Mouse (Mus musculus): ENCODE measurements around the gene Macrod1. TPM values are rescaled to one million over a fixed set of nuclear protein-coding genes. Genes with fewer than 3 reads are reported as not detected.

The Macrod1 gene
- polyA plus RNA-seq, 1 experiment from 2014 or later: 3.4 TPM

GRCm38 (mm10) chr19:7102039-7102438 lies 45.4 kb downstream of the Macrod1 start:
- Histone ChIP-seq H3K4me3 (no peak overlapping the region), H3K36me3 (no peaks in the 10 kb centered on the region), H3K4me1 (replicated peaks) (peaks cover 83% of the 10 kb centered on the region), H3K27me3 (ENCODE audit: insufficient read depth, poor library complexity, severe bottlenecking) (peaks cover 59% of the 10 kb centered on the region), H3K27ac (no peak overlapping the region), H3K9me3 (no peaks in the 10 kb centered on the region)
- no peak for DNase-seq (ENCODE audit: low spot score)
- 89% methylated on average over 10 of the region's 10 CpGs for WGBS

DNA sequence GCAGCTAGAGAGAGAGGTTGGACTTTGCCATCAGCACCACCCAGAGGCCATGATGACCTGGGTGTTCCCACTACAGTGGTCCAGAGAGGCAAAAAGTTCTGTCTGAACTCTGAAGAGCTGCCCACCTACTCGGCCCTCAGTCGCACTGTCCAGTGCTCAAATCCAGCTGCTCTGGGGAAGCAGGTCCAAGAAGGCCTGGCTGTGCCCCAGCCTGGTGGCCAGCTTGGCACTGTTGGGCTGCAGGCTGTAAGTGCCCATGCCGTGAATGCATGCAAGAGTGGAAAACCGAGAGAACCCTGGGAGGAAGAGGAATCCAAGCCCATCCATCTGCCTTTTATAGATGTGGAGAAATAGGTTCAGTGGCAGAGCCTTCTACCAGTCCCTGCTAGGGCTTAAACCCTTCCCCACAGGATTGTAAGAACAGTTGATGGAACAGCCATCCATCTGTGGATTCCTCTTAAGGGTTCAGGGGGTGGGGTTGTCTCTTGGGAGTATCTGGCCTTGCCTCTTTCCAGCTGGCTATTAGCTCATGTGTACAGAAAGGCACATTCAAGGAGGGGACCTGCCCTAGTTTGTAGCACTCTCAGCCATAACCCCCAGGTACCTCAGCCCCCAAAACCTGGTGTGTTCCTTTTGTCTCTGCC lies 46.9 kb downstream of the Macrod1 start:
- Histone ChIP-seq H3K9me3 (no peaks in the 10 kb centered on the region), H3K27me3 (ENCODE audit: insufficient read depth, poor library complexity, severe bottlenecking) (peaks cover 59% of the 10 kb centered on the region), H3K4me1 (replicated peaks) (peaks cover 84% of the 10 kb centered on the region), H3K4me3 (peak overlapping the region; percentile 32), H3K36me3 (no peaks in the 10 kb centered on the region), H3K27ac (peak overlapping the region; percentile 84)
- WGBS: 80% methylated on average over 4 of the region's 4 CpGs
- DNase-seq (ENCODE audit: low spot score): no peak

DNA sequence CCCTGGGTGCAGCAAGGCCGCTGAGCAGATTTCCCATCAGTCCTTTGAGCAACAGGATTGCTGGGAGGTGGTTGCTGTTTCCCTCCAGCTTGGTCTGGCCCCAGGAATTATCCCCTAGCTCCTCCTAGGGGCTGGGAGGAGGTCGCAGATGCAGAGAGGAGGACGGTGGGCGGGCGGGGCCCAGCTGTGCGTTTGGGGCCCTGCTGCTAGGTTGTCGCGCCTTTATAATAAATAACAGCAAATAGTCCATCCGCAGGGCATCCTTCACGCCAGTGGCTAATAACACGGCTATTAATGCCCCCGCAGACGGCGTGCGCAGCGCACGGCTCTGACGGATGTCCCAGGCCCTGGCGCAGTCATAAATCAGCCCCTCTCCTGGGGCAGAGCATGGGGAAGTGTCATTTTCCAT lies 47.4 kb downstream of the Macrod1 start:
- 12% methylated on average over 19 of the region's 19 CpGs for WGBS
- Histone ChIP-seq H3K27me3 (ENCODE audit: insufficient read depth, poor library complexity, severe bottlenecking) (peaks cover 60% of the 10 kb centered on the region), H3K4me3 (peak overlapping the region; percentile 32), H3K27ac (peak overlapping the region; percentile 84), H3K4me1 (replicated peaks) (peaks cover 85% of the 10 kb centered on the region), H3K9me3 (no peaks in the 10 kb centered on the region), H3K36me3 (no peaks in the 10 kb centered on the region)
- DNase-seq (ENCODE audit: low spot score): peak; percentile 68

- Histone ChIP-seq H3K9me3 (no peaks in the 10 kb centered on the region), H3K27me3 (ENCODE audit: insufficient read depth, poor library complexity, severe bottlenecking) (peaks cover 63% of the 10 kb centered on the region), H3K4me3 (peak within 1 kb of the TSS; percentile 32; the same call in 1 of the 2 replicates), H3K27ac (peak within 1 kb of the TSS; percentile 84), H3K36me3 (no peaks in the 10 kb centered on the region), H3K4me1 (replicated peaks) (peaks cover 88% of the 10 kb centered on the region)
- no peak for DNase-seq (ENCODE audit: low spot score)
- 22% methylated on average over 9 of the region's 9 CpGs for WGBS
Measured at GRCm38 (mm10) chr19:7105544-7105943, 48.9 kb downstream of the Macrod1 start, which contains the start of gene Flrt1. Flrt1 (minus strand) TSS chr19:7105729.

- no peaks in the 10 kb centered on the region for H3K36me3 ChIP-seq
- no peak overlapping the region for H3K4me3 ChIP-seq
- no peaks in the 10 kb centered on the region for H3K9me3 ChIP-seq
- H3K4me1 ChIP-seq (replicated peaks): peaks cover 93% of the 10 kb centered on the region
- no peak overlapping the region for H3K27ac ChIP-seq
- 90% methylated on average over 2 of the region's 2 CpGs for WGBS
- DNase-seq (ENCODE audit: low spot score): no peak
- peaks cover 68% of the 10 kb centered on the region for H3K27me3 ChIP-seq (ENCODE audit: insufficient read depth, poor library complexity, severe bottlenecking)
Measured at GRCm38 (mm10) chr19:7106566-7106965, 50.0 kb downstream of the Macrod1 start.

GRCm38 (mm10) chr19:7107174-7107573 lies 50.6 kb downstream of the Macrod1 start:
- H3K4me1 ChIP-seq (replicated peaks): peaks cover 93% of the 10 kb centered on the region
- H3K36me3 ChIP-seq: no peaks in the 10 kb centered on the region
- no peaks in the 10 kb centered on the region for H3K9me3 ChIP-seq
- H3K27me3 ChIP-seq (ENCODE audit: insufficient read depth, poor library complexity, severe bottlenecking): peaks cover 74% of the 10 kb centered on the region
- WGBS: 88% methylated on average over 4 of the region's 4 CpGs
- H3K4me3 ChIP-seq: no peak overlapping the region
- no peak overlapping the region for H3K27ac ChIP-seq
- DNase-seq (ENCODE audit: low spot score): no peak

GRCm38 (mm10) chr19:7108114-7108905 lies 51.7 kb downstream of the Macrod1 start:
- DNase-seq (ENCODE audit: low spot score): peak; percentile 45
- Histone ChIP-seq H3K36me3 (no peaks in the 10 kb centered on the region), H3K4me3 (no peak overlapping the region), H3K27ac (no peak overlapping the region), H3K9me3 (no peaks in the 10 kb centered on the region), H3K27me3 (ENCODE audit: insufficient read depth, poor library complexity, severe bottlenecking) (peaks cover 82% of the 10 kb centered on the region), H3K4me1 (replicated peaks) (peaks cover 93% of the 10 kb centered on the region)
- WGBS: 57% methylated on average over 6 of the region's 6 CpGs

GRCm38 (mm10) chr19:7110097-7110496 lies 53.5 kb downstream of the Macrod1 start:
- Histone ChIP-seq H3K27ac (peak overlapping the region; percentile 80), H3K9me3 (no peaks in the 10 kb centered on the region), H3K4me1 (replicated peaks) (peaks cover 92% of the 10 kb centered on the region), H3K27me3 (ENCODE audit: insufficient read depth, poor library complexity, severe bottlenecking) (peaks cover 83% of the 10 kb centered on the region), H3K36me3 (no peaks in the 10 kb centered on the region), H3K4me3 (no peak overlapping the region)
- peak; percentile 49 for DNase-seq (ENCODE audit: low spot score)
- WGBS: 4% methylated on average over 5 of the region's 5 CpGs

DNA sequence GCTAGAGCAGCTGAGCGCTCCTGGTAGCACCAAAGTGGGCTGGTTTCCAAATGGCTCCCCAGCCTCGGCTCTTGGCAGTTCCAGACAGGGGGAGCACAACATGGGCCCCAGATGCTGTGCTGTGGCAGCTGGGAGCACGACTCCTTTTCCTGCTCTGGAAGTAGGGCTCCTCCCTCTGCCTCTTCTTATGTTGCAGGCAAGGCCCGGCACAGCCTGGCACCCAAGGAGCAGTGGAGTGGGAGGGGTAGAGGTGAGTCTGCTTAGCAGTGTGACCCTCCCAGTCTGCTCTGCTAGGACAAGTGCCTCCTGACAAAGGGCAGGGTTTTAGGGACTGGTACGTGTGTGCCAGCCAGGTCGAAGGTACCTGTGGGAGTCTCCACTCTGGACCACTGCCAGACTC lies 54.3 kb downstream of the Macrod1 start:
- H3K9me3 ChIP-seq: no peaks in the 10 kb centered on the region
- no peaks in the 10 kb centered on the region for H3K36me3 ChIP-seq
- H3K4me1 ChIP-seq (replicated peaks): peaks cover 91% of the 10 kb centered on the region
- DNase-seq (ENCODE audit: low spot score): no peak
- H3K27ac ChIP-seq: peak overlapping the region; percentile 80
- peaks cover 81% of the 10 kb centered on the region for H3K27me3 ChIP-seq (ENCODE audit: insufficient read depth, poor library complexity, severe bottlenecking)
- 52% methylated on average over 6 of the region's 6 CpGs for WGBS
- H3K4me3 ChIP-seq: no peak overlapping the region

- 82% methylated on average over 6 of the region's 6 CpGs for WGBS
- Histone ChIP-seq H3K27me3 (ENCODE audit: insufficient read depth, poor library complexity, severe bottlenecking) (peaks cover 79% of the 10 kb centered on the region), H3K4me3 (no peak overlapping the region), H3K36me3 (no peaks in the 10 kb centered on the region), H3K9me3 (no peaks in the 10 kb centered on the region), H3K4me1 (replicated peaks) (peaks cover 91% of the 10 kb centered on the region), H3K27ac (peak overlapping the region; percentile 80; the same call in 1 of the 2 replicates)
- DNase-seq (ENCODE audit: low spot score): no peak
Measured at GRCm38 (mm10) chr19:7111309-7111708, 54.7 kb downstream of the Macrod1 start.

GRCm38 (mm10) chr19:7111710-7112109 lies 55.1 kb downstream of the Macrod1 start:
- 81% methylated on average over 4 of the region's 4 CpGs for WGBS
- Histone ChIP-seq H3K4me3 (no peak overlapping the region), H3K36me3 (no peaks in the 10 kb centered on the region), H3K9me3 (no peaks in the 10 kb centered on the region), H3K27ac (peak overlapping the region; percentile 31; the same call in 1 of the 2 replicates), H3K27me3 (ENCODE audit: insufficient read depth, poor library complexity, severe bottlenecking) (peaks cover 79% of the 10 kb centered on the region), H3K4me1 (replicated peaks) (peaks cover 92% of the 10 kb centered on the region)
- no peak for DNase-seq (ENCODE audit: low spot score)

GRCm38 (mm10) chr19:7112628-7113027 lies 56.0 kb downstream of the Macrod1 start:
- DNase-seq (ENCODE audit: low spot score): no peak
- Histone ChIP-seq H3K4me1 (replicated peaks) (peaks cover 91% of the 10 kb centered on the region), H3K9me3 (no peaks in the 10 kb centered on the region), H3K27me3 (ENCODE audit: insufficient read depth, poor library complexity, severe bottlenecking) (peaks cover 71% of the 10 kb centered on the region), H3K4me3 (no peak overlapping the region), H3K27ac (peak overlapping the region; percentile 59; the same call in 1 of the 2 replicates), H3K36me3 (no peaks in the 10 kb centered on the region)
- WGBS: 31% methylated on average over 3 of the region's 3 CpGs

DNA sequence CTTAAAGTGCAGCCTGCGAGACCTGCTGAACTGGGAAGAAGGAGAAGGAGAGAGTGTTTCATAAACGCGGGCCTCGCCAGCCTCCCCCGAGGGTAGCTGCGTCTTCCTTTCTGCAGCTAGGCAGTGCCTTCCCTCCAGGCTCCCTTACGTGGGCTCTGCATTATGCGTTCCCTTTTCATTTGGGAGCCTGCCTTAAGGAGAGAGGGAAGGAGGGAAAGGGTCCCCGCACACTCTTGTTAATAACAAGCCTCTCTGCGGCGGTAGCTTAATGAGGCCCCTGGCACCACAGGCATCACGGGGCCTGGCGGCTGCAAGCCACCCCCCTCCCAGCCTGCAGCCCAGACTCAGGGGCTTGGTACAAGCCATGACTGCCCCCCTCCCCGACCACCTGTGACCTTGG lies 57.0 kb downstream of the Macrod1 start:
- peaks cover 63% of the 10 kb centered on the region for H3K27me3 ChIP-seq (ENCODE audit: insufficient read depth, poor library complexity, severe bottlenecking)
- no peak overlapping the region for H3K4me3 ChIP-seq
- 32% methylated on average over 14 of the region's 14 CpGs for WGBS
- H3K4me1 ChIP-seq (replicated peaks): peaks cover 88% of the 10 kb centered on the region
- no peak for DNase-seq (ENCODE audit: low spot score)
- H3K9me3 ChIP-seq: no peaks in the 10 kb centered on the region
- peak overlapping the region; percentile 59; the same call in 1 of the 2 replicates for H3K27ac ChIP-seq
- no peaks in the 10 kb centered on the region for H3K36me3 ChIP-seq
